9 mouse cellular contexts compared by ENCODE assay signal in the genomic region with DNA sequence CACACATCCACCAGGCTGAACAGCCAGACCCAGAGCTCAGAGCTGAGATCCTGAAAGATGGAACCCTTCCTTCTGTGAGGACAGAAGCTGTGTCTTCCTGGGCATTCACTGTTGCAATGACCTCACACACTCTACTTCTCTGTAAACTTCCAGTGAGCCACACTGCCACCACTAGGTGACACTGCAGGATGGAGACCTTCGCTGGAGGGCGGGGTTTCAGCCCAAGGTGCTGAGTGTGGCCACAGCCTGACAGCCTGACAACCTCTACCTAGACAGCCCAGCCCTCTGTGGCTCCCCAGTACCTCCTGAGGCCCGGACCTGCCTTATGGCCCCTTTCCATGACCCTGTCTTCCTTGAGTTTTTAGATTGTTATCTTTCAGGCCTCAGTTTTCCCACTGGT. TPM values are rescaled to one million over a fixed set of nuclear protein-coding genes. Genes with fewer than 3 reads are reported as not detected.
A peak's percentile ranks its signal among the peaks of the same experiment; 100 is the strongest.
DNase-seq lines count a peak whose midpoint lies in the region; ATAC-seq and TF ChIP-seq lines count a peak whose summit lies in the region.
"Had no signal": no experiment of that assay in that cellular context is flagged by ENCODE, and none has a peak within 500 bp of the region (broad histone marks: within the 10 kb centered on the region; RNA-seq: fewer than 3 reads in every experiment).

No protein-coding gene starts in this region.

- no peaks in the 10 kb centered on the region for H3K4me1 ChIP-seq in heart, adult 2 months (ENCODE audit: control insufficient read depth, insufficient read depth, low read length)
- H3K4me1 ChIP-seq in midbrain, embryonic 10.5 days, result peaks cover 12% of the 10 kb centered on the region

- TF ChIP-seq POLR2A in heart, adult 2 months (IDR thresholded peaks at IDR 0.05; ENCODE audit: insufficient read depth, low read depth, low read length), result no peak

- ATAC-seq in activated CD4-positive, CD25-positive, alpha-beta regulatory T cell, adult 4 months, result peak; percentile 77

- TF ChIP-seq EP300 in heart, adult 2 months (IDR thresholded peaks at IDR 0.05; ENCODE audit: insufficient read depth, low read depth, low read length), result 0 out of 2 replicates have a peak, but pooled peaks have one; percentile 23

- intact Hi-C loops in heart, adult 2 months (cut with DNase I), result loop anchor here (2.0 kb wide), 1 partner anchor 86 kb away; no protein-coding TSS in a partner anchor
- intact Hi-C loops in heart, postnatal 25 days (cut with DNase I), result no loop called here
- intact Hi-C loops in heart, postnatal 36 days (cut with DNase I), result loop anchor here (2.0 kb wide), 1 partner anchor 86 kb away; no protein-coding TSS in a partner anchor
- intact Hi-C loops in left cerebral cortex, adult 2 months (cut with DNase I), result no loop called here

- DNase-seq in heart, adult 2 months, result peak; percentile 55 to 61
- no peak for DNase-seq in heart, postnatal 25 days (ENCODE audit: low spot score)
- peak; percentile 72 for DNase-seq in embryo, embryonic 11 days
- peak; percentile 32 to 46 for DNase-seq in heart, postnatal 36 days
- DNase-seq in left cerebral cortex, adult 2 months (ENCODE audit: extremely low spot score in 1 of 2, low spot score in 2 of 2), result peak; percentile 42 to 54
- peak; percentile 61 for DNase-seq in midbrain, embryonic 10.5 days (ENCODE audit: low spot score)
- DNase-seq in splenic B cell, adult 2 months (ENCODE audit: low read depth, low spot score), result peak; percentile 78

- 10% methylated on average over 3 of the region's 3 CpGs for WGBS in heart, adult 2 months
- WGBS in midbrain, embryonic 10.5 days, result 12% methylated on average over 3 of the region's 3 CpGs

- no peaks in the 10 kb centered on the region for H3K79me2 ChIP-seq in heart, adult 2 months (replicated peaks; ENCODE audit: control insufficient read depth, insufficient read depth, low read length)

- H3K4me3 ChIP-seq in heart, adult 2 months, result no peak overlapping the region
- H3K4me3 ChIP-seq in left cerebral cortex, adult 2 months, result no peak overlapping the region
- H3K4me3 ChIP-seq in midbrain, embryonic 10.5 days, result no peak overlapping the region; the same call in 1 of the 2 replicates

- no peaks in the 10 kb centered on the region for H3K36me3 ChIP-seq in heart, adult 2 months (ENCODE audit: control insufficient read depth, insufficient read depth, low read length)
- H3K36me3 ChIP-seq in midbrain, embryonic 10.5 days, result no peaks in the 10 kb centered on the region
- no peaks in the 10 kb centered on the region for H3K36me3 ChIP-seq in splenic B cell, adult 2 months (ENCODE audit: control insufficient read depth, insufficient read depth, low read length, poor library complexity, severe bottlenecking)

- no peak overlapping the region for H3K27ac ChIP-seq in heart, adult 2 months
- H3K27ac ChIP-seq in left cerebral cortex, adult 2 months, result no peak overlapping the region
- H3K27ac ChIP-seq in midbrain, embryonic 10.5 days (replicated peaks), result no peak overlapping the region
- H3K27ac ChIP-seq: macrophage had no signal

- H3K9me3 ChIP-seq in midbrain, embryonic 10.5 days (replicated peaks), result no peaks in the 10 kb centered on the region

- TF ChIP-seq CTCF in heart, adult 2 months (IDR thresholded peaks at IDR 0.05), result peak; percentile 72
- TF ChIP-seq CTCF in left cerebral cortex, adult 2 months (IDR thresholded peaks at IDR 0.05), result peak; percentile 63

- H3K27me3 ChIP-seq in heart, adult 2 months (ENCODE audit: control insufficient read depth, insufficient read depth, low read length), result no peaks in the 10 kb centered on the region
- H3K27me3 ChIP-seq in midbrain, embryonic 10.5 days (ENCODE audit: low read depth, poor library complexity, severe bottlenecking), result peaks cover 27% of the 10 kb centered on the region
- no peaks in the 10 kb centered on the region for H3K27me3 ChIP-seq in splenic B cell, adult 2 months (ENCODE audit: control insufficient read depth, insufficient read depth, low read length, poor library complexity, severe bottlenecking)

- no peak overlapping the region for H3K9ac ChIP-seq in heart, adult 2 months (ENCODE audit: low read depth, low read length)

RNA-seq across cellular contexts. Expression of gene 1700008O03Rik, which starts 12.9 kb away (rescaled TPM):
- under 1 TPM; 0.21 to 0.25 TPM for total RNA-seq in heart, adult 2 months (2021)
- 0.12 and 0.47 TPM in 2 replicates for polyA plus RNA-seq in heart, adult 2 months (2012; rRNA removed)
- under 1 TPM; 0.28 to 0.62 TPM for total RNA-seq in heart, postnatal 25 days (2021)
- under 1 TPM; 0.59 to 0.66 TPM for polyA plus RNA-seq in activated CD4-positive, CD25-positive, alpha-beta regulatory T cell, adult 4 months (2017; shearing (Covaris generic))
- total RNA-seq in heart, postnatal 36 days (2021), result under 1 TPM in 1 of 2 experiments, not detected in 1; 0.68 TPM
- total RNA-seq in left cerebral cortex, adult 2 months (2021), result 1 to 10 TPM; 1.5 to 2.7 TPM
- polyA plus RNA-seq in midbrain, embryonic 10.5 days (2016; fragmentation: Nextera tagmentation; extraction: Ambion mirVana), result 1.7 TPM in 2 replicates

RNA-seq across cellular contexts. Expression of gene Syt3, which starts 14.7 kb away (rescaled TPM):
- 1 to 10 TPM; 1.4 to 2.5 TPM for total RNA-seq in heart, adult 2 months (2021)
- polyA plus RNA-seq in heart, adult 2 months (2012; rRNA removed), result 3.1 and 3.2 TPM in 2 replicates
- 1 to 10 TPM; 1.3 to 2.2 TPM for total RNA-seq in heart, postnatal 25 days (2021)
- not detected for polyA plus RNA-seq in activated CD4-positive, CD25-positive, alpha-beta regulatory T cell, adult 4 months (2017; shearing (Covaris generic))
- total RNA-seq in heart, postnatal 36 days (2021), result 1 to 10 TPM; 1.7 to 3.4 TPM
- total RNA-seq in left cerebral cortex, adult 2 months (2021), result 10 to 100 TPM; 59.5 to 63.7 TPM
- polyA plus RNA-seq in midbrain, embryonic 10.5 days (2016; fragmentation: Nextera tagmentation; extraction: Ambion mirVana), result 1.9 and 2.0 TPM in 2 replicates
- polyA plus RNA-seq: macrophage had no signal

RNA-seq across cellular contexts. Expression of gene Lrrc4b, which starts 30.2 kb away (rescaled TPM):
- 10 to 100 TPM; 30.1 to 34.1 TPM for total RNA-seq in heart, adult 2 months (2021)
- 33.2 and 36.2 TPM in 2 replicates for polyA plus RNA-seq in heart, adult 2 months (2012; rRNA removed)
- total RNA-seq in heart, postnatal 25 days (2021), result 10 to 100 TPM; 27.9 to 32.7 TPM
- polyA plus RNA-seq in activated CD4-positive, CD25-positive, alpha-beta regulatory T cell, adult 4 months (2017; shearing (Covaris generic)), result not detected
- 10 to 100 TPM; 20.5 to 21.6 TPM for total RNA-seq in heart, postnatal 36 days (2021)
- 100 to 1,000 TPM; 278 to 294 TPM for total RNA-seq in left cerebral cortex, adult 2 months (2021)
- 2.4 and 3.5 TPM in 2 replicates for polyA plus RNA-seq in midbrain, embryonic 10.5 days (2016; fragmentation: Nextera tagmentation; extraction: Ambion mirVana)
- polyA plus RNA-seq: macrophage had no signal

Comparison
In these comparisons a context has a peak if more than half of its experiments do, and no peak if none do; other contexts are left out.
1. intact Hi-C loops: an anchor here in heart, adult 2 months (2.0 kb wide) and heart, postnatal 36 days (2.0 kb wide); none called in heart, postnatal 25 days and left cerebral cortex, adult 2 months.
2. RNA of gene Syt3, which starts 14.7 kb away (total RNA-seq): 59.5 to 63.7 TPM in left cerebral cortex, adult 2 months; 1.7 to 3.4 TPM in heart, postnatal 36 days, 1.4 to 2.5 TPM in heart, adult 2 months and 1.3 to 2.2 TPM in heart, postnatal 25 days; every median in the first group is over 10 times any median in the second.
3. RNA of gene Lrrc4b, which starts 30.2 kb away (total RNA-seq): 278 to 294 TPM in left cerebral cortex, adult 2 months; 30.1 to 34.1 TPM in heart, adult 2 months, 27.9 to 32.7 TPM in heart, postnatal 25 days and 20.5 to 21.6 TPM in heart, postnatal 36 days; every median in the first group is over 4 times any median in the second.